8 mouse cellular contexts compared by ENCODE assay signal in genomic region chr4:134683008-134683407, GRCm38 (mm10). TPM values are rescaled to one million over a fixed set of nuclear protein-coding genes. Genes with fewer than 3 reads are reported as not detected.
DNase-seq lines count a peak whose midpoint lies in the region; ATAC-seq and TF ChIP-seq lines count a peak whose summit lies in the region.
"Had no signal": no experiment of that assay in that cellular context is flagged by ENCODE, and none has a peak within 500 bp of the region (broad histone marks: within the 10 kb centered on the region; RNA-seq: fewer than 3 reads in every experiment).

No protein-coding gene starts in this region.

- H3K9me3 ChIP-seq in embryonic facial prominence, embryonic 10.5 days: peaks cover 12% of the 10 kb centered on the region; the same call in 1 of the 2 replicates
- H3K9me3 ChIP-seq in hindbrain, embryonic 16.5 days (ENCODE audit: control insufficient read depth, low read length): 0 out of 2 replicates have a peak, but pooled peaks cover 3% of the 10 kb centered on the region
- H3K9me3 ChIP-seq in midbrain, embryonic 15.5 days: no peaks in the 10 kb centered on the region

- H3K27me3 ChIP-seq in embryonic facial prominence, embryonic 10.5 days (replicated peaks; ENCODE audit: low read depth, poor library complexity, severe bottlenecking): 0 out of 2 replicates have a peak, but pooled peaks cover 9% of the 10 kb centered on the region
- no peaks in the 10 kb centered on the region for H3K27me3 ChIP-seq in hindbrain, embryonic 16.5 days (replicated peaks; ENCODE audit: control insufficient read depth, insufficient read depth, low read length)
- no peaks in the 10 kb centered on the region for H3K27me3 ChIP-seq in midbrain, embryonic 15.5 days (replicated peaks)

- H3K4me1 ChIP-seq in embryonic facial prominence, embryonic 10.5 days: peaks cover 37% of the 10 kb centered on the region
- peaks cover 22% of the 10 kb centered on the region for H3K4me1 ChIP-seq in hindbrain, embryonic 16.5 days (ENCODE audit: control insufficient read depth, insufficient read depth, low read depth, low read length)
- H3K4me1 ChIP-seq in midbrain, embryonic 15.5 days: peaks cover 14% of the 10 kb centered on the region

- peak overlapping the region; percentile 57 for H3K27ac ChIP-seq in left cerebral cortex, adult 2 months
- peak overlapping the region; percentile 57 for H3K27ac ChIP-seq in embryonic facial prominence, embryonic 10.5 days (replicated peaks)
- peak overlapping the region; percentile 69 for H3K27ac ChIP-seq in hindbrain, embryonic 16.5 days (ENCODE audit: low read depth, low read length)
- H3K27ac ChIP-seq in midbrain, embryonic 15.5 days: peak overlapping the region; percentile 48; the same call in 1 of the 2 replicates
- H3K27ac ChIP-seq: liver, embryonic 14.5 days had no signal

- no peak overlapping the region; the same call in 1 of the 2 replicates for H3K4me2 ChIP-seq in hindbrain, embryonic 16.5 days (ENCODE audit: low read length)
- no peak overlapping the region for H3K4me2 ChIP-seq in midbrain, embryonic 15.5 days

- 56% methylated on average over 13 of the region's 13 CpGs for WGBS in embryonic facial prominence, embryonic 10.5 days
- 38% methylated on average over 13 of the region's 13 CpGs for WGBS in hindbrain, embryonic 16.5 days
- 59% methylated on average over 13 of the region's 13 CpGs for WGBS in midbrain, embryonic 15.5 days

- DNase-seq in left cerebral cortex, adult 2 months (ENCODE audit: extremely low spot score in 1 of 2, low spot score in 2 of 2): peak in 1 of 2 experiments; percentile 48
- DNase-seq in left cerebral cortex, adult 8-10 months (ENCODE audit: low spot score in 2 of 2): no peak
- DNase-seq in embryonic facial prominence, embryonic 10.5 days (ENCODE audit: low spot score): peak; percentile 40
- no peak for DNase-seq in thymus, postnatal 4 days
- DNase-seq in spleen, adult 18-20 months: no peak

- no peak overlapping the region for H3K4me3 ChIP-seq in left cerebral cortex, adult 2 months
- H3K4me3 ChIP-seq in embryonic facial prominence, embryonic 10.5 days: no peak overlapping the region
- H3K4me3 ChIP-seq in hindbrain, embryonic 16.5 days (ENCODE audit: low read length): no peak overlapping the region
- no peak overlapping the region for H3K4me3 ChIP-seq in midbrain, embryonic 15.5 days

- intact Hi-C loops in left cerebral cortex, adult 2 months (cut with DNase I): no loop called here

- peaks cover 5% of the 10 kb centered on the region; the same call in 1 of the 2 replicates for H3K36me3 ChIP-seq in embryonic facial prominence, embryonic 10.5 days (replicated peaks)
- no peaks in the 10 kb centered on the region for H3K36me3 ChIP-seq in hindbrain, embryonic 16.5 days (ENCODE audit: control insufficient read depth, insufficient read depth, low read length)
- H3K36me3 ChIP-seq in midbrain, embryonic 15.5 days (replicated peaks): no peaks in the 10 kb centered on the region

- no peak for ATAC-seq in hindbrain, embryonic 16.5 days
- no peak for ATAC-seq in midbrain, embryonic 15.5 days (replicated peaks)

- H3K9ac ChIP-seq in hindbrain, embryonic 16.5 days (ENCODE audit: low read depth, low read length): no peak overlapping the region; the same call in 1 of the 2 replicates
- no peak overlapping the region for H3K9ac ChIP-seq in midbrain, embryonic 15.5 days
- H3K9ac ChIP-seq: liver, embryonic 14.5 days had no signal

- no peak for TF ChIP-seq CTCF in left cerebral cortex, adult 2 months (IDR thresholded peaks at IDR 0.05)

RNA-seq across cellular contexts. Expression of gene Man1c1, which starts 21.1 kb away (rescaled TPM):
- total RNA-seq in left cerebral cortex, adult 2 months (2021): 10 to 100 TPM; 43.1 to 43.6 TPM
- 10 to 100 TPM; 34.6 to 40.0 (median 38.4) TPM for total RNA-seq in left cerebral cortex, adult 8-10 months (2022)
- polyA plus RNA-seq in embryonic facial prominence, embryonic 10.5 days (2016; fragmentation: Nextera tagmentation; extraction: Ambion mirVana): 2.6 and 2.8 TPM in 2 replicates
- polyA plus RNA-seq in hindbrain, embryonic 16.5 days (2015; fragmentation: Nextera tagmentation; extraction: Ambion mirVana): 3.7 and 5.1 TPM in 2 replicates
- 3.8 and 4.3 TPM in 2 replicates for polyA plus RNA-seq in midbrain, embryonic 15.5 days (2015; fragmentation: Nextera tagmentation; extraction: Ambion mirVana)
